Mouse (Mus musculus): ENCODE data around the gene Ndrg2. TPM values are rescaled to one million over a fixed set of nuclear protein-coding genes. Genes with fewer than 3 reads are reported as not detected.

Gene Ndrg2
- total RNA-seq (2023): 1 to 10 TPM; 1.5 to 2.0 TPM

DNA sequence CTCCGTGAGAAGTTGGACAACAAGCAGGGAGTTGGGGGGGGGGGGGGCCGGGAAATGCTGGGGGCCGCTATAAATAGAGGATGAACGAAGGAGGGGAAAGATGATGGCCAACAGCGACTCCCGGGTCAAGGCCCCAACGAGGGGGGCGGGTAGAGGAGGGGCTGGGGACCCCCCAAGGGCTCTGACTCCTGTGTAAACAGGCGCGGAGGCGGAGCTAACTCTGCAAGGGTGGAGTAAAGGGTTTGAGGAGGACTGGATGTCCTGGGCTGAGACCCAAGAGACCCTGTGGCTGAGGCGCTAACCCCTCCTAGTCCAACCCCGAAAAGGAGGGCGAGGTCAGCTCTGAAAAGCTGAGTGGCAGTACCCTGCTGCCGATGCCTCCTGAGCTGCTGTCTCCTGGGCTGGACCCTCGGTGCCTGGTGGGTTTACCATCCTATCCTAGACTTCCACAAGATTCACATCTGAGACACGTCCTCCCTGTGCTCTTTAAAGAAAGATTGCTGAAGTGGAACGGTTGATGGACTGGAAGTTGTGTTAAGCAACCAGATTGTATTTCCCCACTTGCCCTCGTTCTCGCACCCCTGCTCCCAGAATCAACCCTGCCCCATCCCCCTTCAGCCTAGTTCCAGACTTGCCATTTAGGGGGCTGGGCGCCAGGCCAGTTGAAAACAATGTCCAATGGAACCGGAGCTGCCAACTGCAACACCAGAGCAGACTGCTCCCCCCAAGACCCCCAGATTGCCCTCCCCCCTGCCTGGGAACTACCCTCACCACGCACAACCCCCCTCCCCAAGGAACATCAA lies at the start of gene Ndrg2:
Ndrg2 (minus strand) TSS at position 199 of the 803 bp plus-strand sequence.

GRCm38 (mm10) chr14:51922571-51922865 lies 8.6 kb upstream of the Ndrg2 start, which contains the start of gene Rnase13:
Gene Rnase13 (minus strand): TSS chr14:51922773.

DNA sequence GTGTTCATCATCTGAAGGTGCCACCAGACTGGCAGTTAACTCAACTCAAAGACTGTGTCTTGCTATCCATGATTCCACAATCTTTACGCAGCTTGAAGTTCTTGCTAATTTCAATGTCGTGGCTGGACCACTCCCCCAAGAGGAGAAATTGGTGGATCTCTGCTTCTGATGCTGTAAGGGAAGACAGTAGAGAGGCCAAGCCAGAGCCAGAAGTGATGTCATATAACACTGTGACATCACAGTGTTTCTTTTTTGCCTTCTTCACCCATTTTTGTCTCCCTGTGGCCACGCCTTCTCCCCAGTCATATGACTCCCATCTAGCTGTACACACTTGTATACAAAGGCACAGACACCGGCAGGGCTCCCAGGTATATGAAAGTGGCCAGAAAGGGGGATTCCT lies 4.2 kb upstream of the Ndrg2 start, which contains the start of gene Tppp2:
Tppp2 (plus strand) TSS at position 301 of the 400 bp plus-strand sequence.

GRCm38 (mm10) chr14:51892191-51892939 lies 21.6 kb downstream of the Ndrg2 start, which contains the start of gene Slc39a2:
Gene Slc39a2 (plus strand): TSS chr14:51892889.

DNA sequence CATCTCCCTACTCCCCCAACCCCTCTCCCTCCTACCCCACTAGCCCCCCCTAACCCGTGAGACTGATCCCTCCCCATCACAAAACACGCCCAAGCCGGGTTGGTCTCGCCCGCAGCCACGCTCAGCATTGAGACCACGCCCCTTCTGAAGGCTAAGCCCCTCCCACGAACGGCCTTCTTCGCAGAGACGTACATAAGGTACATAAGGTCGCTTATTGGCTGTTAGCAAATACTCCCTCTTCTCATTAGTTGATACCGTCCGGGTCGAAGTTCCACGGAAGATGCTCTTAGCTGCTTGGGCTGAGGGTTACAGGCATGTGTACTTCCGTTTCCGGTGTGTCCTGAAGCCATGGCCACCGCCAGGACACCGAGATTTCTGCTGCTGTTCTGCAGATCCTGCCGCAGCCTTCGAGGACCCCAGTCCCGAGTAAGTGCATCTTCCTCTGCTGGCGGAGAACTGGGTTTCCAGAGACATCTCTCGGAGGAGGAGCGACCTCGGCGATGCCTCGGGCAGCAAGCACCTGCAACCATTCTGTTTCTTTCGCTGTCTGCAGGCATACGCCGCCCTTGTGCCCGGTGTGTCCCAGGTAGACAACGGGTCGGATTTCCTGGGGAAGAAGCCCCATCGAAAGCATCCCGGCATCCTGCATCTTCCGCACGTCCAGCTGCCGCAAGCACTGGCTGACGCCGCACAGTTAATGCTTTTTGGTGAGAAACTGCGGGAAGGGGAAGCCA lies 29.2 kb downstream of the Ndrg2 start, which contains the start of gene Mettl17:
Mettl17 (plus strand) TSS at position 245 of the 734 bp plus-strand sequence.

Other genes with a start within 250 kb of the Ndrg2 start
- gene Gm17079, start 218.7 kb downstream of the Ndrg2 start, total RNA-seq (2023): not detected
- not detected for gene Gm5800, start 197.0 kb downstream of the Ndrg2 start, total RNA-seq (2023)
- gene Ang4, start 140.6 kb downstream of the Ndrg2 start, total RNA-seq (2023): not detected
- gene AY358078, start 114.1 kb downstream of the Ndrg2 start, total RNA-seq (2023): not detected
- 10 to 100 TPM; 11.6 to 35.3 TPM for gene Ear6, start 60.5 kb downstream of the Ndrg2 start, total RNA-seq (2023)
- gene Mettl17, start 29.3 kb downstream of the Ndrg2 start, total RNA-seq (2023): 10 to 100 TPM; 10.7 to 12.1 TPM
- under 1 TPM; 0.15 to 0.28 TPM for gene Slc39a2, start 21.3 kb downstream of the Ndrg2 start, total RNA-seq (2023)
- gene Tppp2, start 4.3 kb upstream of the Ndrg2 start, total RNA-seq (2023): not detected
- not detected for gene Rnase13, start 8.6 kb upstream of the Ndrg2 start, total RNA-seq (2023)
- gene Arhgef40, start 70.6 kb upstream of the Ndrg2 start, total RNA-seq (2023): 10 to 100 TPM in 1 of 2 experiments, 1 to 10 TPM in 1; 7.1 to 11.2 TPM
- gene Tmem253, start 101.5 kb upstream of the Ndrg2 start, total RNA-seq (2023): under 1 TPM in 1 of 2 experiments, not detected in 1; 0.66 TPM
- gene Zfp219, start 106.6 kb upstream of the Ndrg2 start, total RNA-seq (2023): 10 to 100 TPM; 11.5 to 12.5 TPM
- gene Olfr221, start 128.3 kb upstream of the Ndrg2 start, total RNA-seq (2023): not detected
- 100 to 1,000 TPM; 225 to 228 TPM for gene Hnrnpc, start 189.9 kb upstream of the Ndrg2 start, total RNA-seq (2023)
- gene Rpgrip1, start 196.5 kb upstream of the Ndrg2 start, total RNA-seq (2023): 1 to 10 TPM in 1 of 2 experiments, under 1 TPM in 1; 0.42 to 2.3 TPM